ENCODE assay signal across 9 mouse cellular contexts in genomic region chr14:104146841-104147240, GRCm38 (mm10).
DNase-seq lines count a peak whose midpoint lies in the region; ATAC-seq and TF ChIP-seq lines count a peak whose summit lies in the region.
"Had no signal": no experiment of that assay in that cellular context is flagged by ENCODE, and none has a peak within 500 bp of the region (broad histone marks: within the 10 kb centered on the region; RNA-seq: fewer than 3 reads in every experiment).

No protein-coding gene starts in this region.

- no peak for TF ChIP-seq POLR2A in MEL (IDR thresholded peaks at IDR 0.05; ENCODE audit: control insufficient read depth in 1 of 2, insufficient read depth in 1 of 2, low read depth in 1 of 2, low read length in 2 of 2, poor library complexity in 1 of 2)

- peak; percentile 22 for TF ChIP-seq RAD21 in MEL (IDR thresholded peaks at IDR 0.05; ENCODE audit: low read depth, low read length)

- H3K9ac ChIP-seq in kidney, postnatal 0 days (ENCODE audit: low read depth, low read length), result no peak overlapping the region
- H3K9ac ChIP-seq in MEL (ENCODE audit: control insufficient read depth, low read depth, low read length, poor library complexity, severe bottlenecking), result no peak overlapping the region
- H3K9ac ChIP-seq: liver, embryonic 13.5 days had no signal

- peak; percentile 67 for TF ChIP-seq CTCF in kidney, postnatal 0 days (IDR thresholded peaks at IDR 0.05; ENCODE audit: low read depth)
- TF ChIP-seq CTCF in MEL (IDR thresholded peaks at IDR 0.05 in 2 of 3, conservative IDR thresholded peaks at IDR 0.05 in 1 of 3; ENCODE audit: control insufficient read depth in 1 of 3, insufficient read depth in 1 of 3, low read depth in 2 of 3, low read length in 3 of 3, poor library complexity in 1 of 3, severe bottlenecking in 1 of 3), result peak; percentile 13 to 38 (median 32); a peak in 4 of 6 replicates

- H3K27me3 ChIP-seq in kidney, postnatal 0 days (ENCODE audit: insufficient read depth, low read length), result no peaks in the 10 kb centered on the region; the same call in 1 of the 2 replicates
- H3K27me3 ChIP-seq in MEL (ENCODE audit: control insufficient read depth in 1 of 2, insufficient read depth in 2 of 2, low read length in 2 of 2), result no peaks in the 10 kb centered on the region
- H3K27me3 ChIP-seq: liver, embryonic 13.5 days had no signal

- no peak for TF ChIP-seq EP300 in MEL (IDR thresholded peaks at IDR 0.05; ENCODE audit: low read depth in 1 of 2, low read length in 2 of 2)

- no peaks in the 10 kb centered on the region for H3K36me3 ChIP-seq in kidney, postnatal 0 days (ENCODE audit: insufficient read depth, low read length)
- no peaks in the 10 kb centered on the region for H3K36me3 ChIP-seq in MEL (ENCODE audit: control insufficient read depth in 1 of 2, insufficient read depth in 2 of 2, low read length in 2 of 2)
- H3K36me3 ChIP-seq: liver, embryonic 13.5 days had no signal

- ATAC-seq in kidney, postnatal 0 days (replicated peaks; ENCODE audit: low FRiP score, low read depth), result no peak; the same call in 1 of the 2 replicates

- no peak overlapping the region for H3K27ac ChIP-seq in kidney, postnatal 0 days
- H3K27ac ChIP-seq in MEL (ENCODE audit: control insufficient read depth, low read depth, low read length), result no peak overlapping the region
- H3K27ac ChIP-seq: liver, embryonic 13.5 days had no signal

- H3K9me3 ChIP-seq in kidney, postnatal 0 days (replicated peaks; ENCODE audit: low read length), result no peaks in the 10 kb centered on the region
- H3K9me3 ChIP-seq in MEL (replicated peaks; ENCODE audit: insufficient read depth, low read length), result no peaks in the 10 kb centered on the region
- H3K9me3 ChIP-seq: liver, embryonic 13.5 days had no signal

- no peak overlapping the region for H3K4me3 ChIP-seq in kidney, postnatal 0 days (replicated peaks; ENCODE audit: low read depth, low read length)
- H3K4me3 ChIP-seq in MEL (ENCODE audit: control insufficient read depth in 1 of 2, insufficient read depth in 1 of 2, low read depth in 2 of 2, low read length in 2 of 2), result no peak overlapping the region
- H3K4me3 ChIP-seq: liver, embryonic 13.5 days had no signal

- no peak overlapping the region for H3K4me2 ChIP-seq in kidney, postnatal 0 days (ENCODE audit: low read length)
- H3K4me2 ChIP-seq: liver, embryonic 13.5 days had no signal

- no peaks in the 10 kb centered on the region for H3K4me1 ChIP-seq in kidney, postnatal 0 days (replicated peaks; ENCODE audit: insufficient read depth, low read length)
- no peaks in the 10 kb centered on the region for H3K4me1 ChIP-seq in MEL (ENCODE audit: control insufficient read depth in 1 of 2, insufficient read depth in 2 of 2, low read length in 2 of 2)
- H3K4me1 ChIP-seq: liver, embryonic 13.5 days had no signal

- DNase-seq in adrenal gland, postnatal 10 days, result peak; percentile 20
- DNase-seq in adrenal gland, adult (ENCODE audit: inconsistent age in 2 of 2, low spot score in 1 of 2), result no peak
- peak; percentile 10 for DNase-seq in kidney, postnatal 0 days (ENCODE audit: low spot score)
- DNase-seq in kidney, adult 11 months, result no peak
- peak; percentile 3 for DNase-seq in MEL (ENCODE audit: low read depth, low spot score)
- DNase-seq in forelimb bud, embryonic 11.5 days (ENCODE audit: low read depth, low spot score), result peak; percentile 20
- DNase-seq in spleen, postnatal 14 days (ENCODE audit: low spot score in 2 of 2), result no peak
- DNase-seq in frontal cortex, postnatal 14 days (ENCODE audit: low spot score in 2 of 2), result no peak
- DNase-seq: liver, embryonic 13.5 days had no signal

- 62% methylated on average over 5 of the region's 5 CpGs for WGBS in kidney, postnatal 0 days

- H3K79me2 ChIP-seq in MEL (ENCODE audit: control insufficient read depth, insufficient read depth, low read length, poor library complexity), result no peaks in the 10 kb centered on the region

TF ChIP-seq in MEL, 35 proteins besides CTCF, POLR2A, EP300 and RAD21:
- peak; percentile 42 for TF ChIP-seq SMC3 (IDR thresholded peaks at IDR 0.05; ENCODE audit: low read depth, low read length)
- TF ChIP-seq USF2 (IDR thresholded peaks at IDR 0.05; ENCODE audit: borderline replicate concordance in 1 of 2, insufficient read depth in 1 of 2, low read depth in 1 of 2, low read length in 2 of 2), result no peak

Comparison
In these comparisons a context has a peak if more than half of its experiments do, and no peak if none do; other contexts are left out.
1. DNase-seq: peak in adrenal gland, postnatal 10 days (single experiment), kidney, postnatal 0 days (single experiment), MEL (single experiment) and forelimb bud, embryonic 11.5 days (single experiment); none in adrenal gland, adult (0 of 2), kidney, adult 11 months (single experiment), spleen, postnatal 14 days (0 of 2) and frontal cortex, postnatal 14 days (0 of 2).